Mouse (Mus musculus): ENCODE data around the gene Ppp2r5e.

The Ppp2r5e gene

DNA sequence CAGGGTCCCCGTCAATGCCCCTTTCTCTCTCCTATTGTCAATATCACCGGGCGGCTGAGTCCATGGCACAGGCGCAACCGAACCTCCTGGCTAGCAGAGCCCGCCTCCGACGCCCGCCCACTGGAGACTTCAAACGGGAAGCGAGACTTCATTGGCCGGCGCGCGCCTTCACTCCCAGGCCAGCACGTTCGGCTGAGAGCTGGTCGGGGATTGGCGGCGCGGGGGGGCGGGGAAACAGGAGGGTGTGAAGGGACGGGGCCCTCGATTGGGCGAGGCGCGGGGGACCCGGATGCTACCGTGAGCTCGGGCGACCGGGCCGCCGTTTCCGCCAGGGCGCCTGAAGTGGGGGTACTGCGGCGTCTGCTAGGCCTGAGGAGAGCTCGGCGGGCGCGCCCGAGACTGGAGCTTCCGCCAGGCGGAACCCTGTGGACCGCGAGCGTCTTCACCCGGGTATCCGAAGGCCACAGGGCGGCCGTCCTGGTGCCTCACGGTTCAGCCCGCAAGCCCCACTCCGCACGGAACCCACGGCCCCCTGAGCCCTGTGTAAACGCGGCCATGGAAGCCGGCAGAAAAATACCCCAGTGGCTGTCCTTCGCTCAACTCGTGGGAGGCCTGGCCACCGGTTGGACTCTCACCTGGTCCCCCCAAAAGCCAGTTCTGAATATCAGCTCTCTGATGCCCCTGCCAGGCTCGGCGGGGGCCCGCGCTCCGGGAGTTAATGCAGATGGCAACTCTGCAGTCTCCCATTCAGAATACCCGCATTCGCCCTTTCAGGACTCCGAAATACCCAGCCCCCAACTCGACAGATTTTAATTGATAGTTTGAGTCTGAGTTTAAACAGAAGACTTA, at the start of gene Ppp2r5e:
Ppp2r5e (minus strand) TSS at position 92 of the 849 bp plus-strand sequence.
- DNase-seq (ENCODE audit: low read depth in 1 of 2, low spot score in 2 of 2), result peak; percentile 94 to 97

DNA sequence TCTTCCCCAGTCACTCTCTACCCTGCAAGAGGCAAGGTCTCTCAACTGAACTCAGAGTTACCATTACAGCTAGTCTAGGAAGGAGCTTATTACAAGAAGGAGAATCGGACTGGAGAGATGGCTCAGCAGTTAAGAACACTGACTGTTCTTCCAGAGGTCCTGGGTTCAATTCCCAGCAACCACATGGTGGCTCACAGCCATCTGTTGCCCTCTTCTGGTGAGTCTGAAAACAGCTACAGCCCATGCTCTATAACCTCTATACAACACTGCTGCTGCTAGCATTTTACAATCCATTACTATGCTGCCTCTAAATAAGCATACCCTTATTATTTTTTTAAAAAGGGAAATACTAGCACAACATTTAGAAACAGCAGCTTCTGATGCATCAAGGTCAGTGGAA, 49.7 kb upstream of the Ppp2r5e start:
- no peak for DNase-seq (ENCODE audit: low read depth in 1 of 2, low spot score in 2 of 2)

DNA sequence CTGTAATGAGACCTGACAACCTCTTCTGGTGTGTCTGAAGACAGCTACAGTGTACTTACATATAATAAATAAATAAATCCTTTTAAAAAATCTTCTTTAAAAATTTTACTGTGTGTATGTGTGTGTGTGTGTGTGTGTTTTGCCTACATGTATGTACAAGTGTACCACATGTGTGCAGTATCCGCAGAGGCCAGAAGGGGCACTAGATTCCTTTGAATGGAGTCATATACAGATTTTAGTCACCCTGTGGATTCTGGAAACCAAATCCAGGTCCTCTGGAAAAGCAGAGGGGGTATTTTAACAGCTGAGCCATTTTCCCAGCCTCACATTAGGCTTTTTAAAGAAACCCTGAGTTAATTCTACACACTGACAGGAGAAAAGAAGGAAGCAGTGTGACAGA, 45.7 kb upstream of the Ppp2r5e start:
- DNase-seq (ENCODE audit: low read depth in 1 of 2, low spot score in 2 of 2), result no peak

- no peak for DNase-seq (ENCODE audit: low read depth in 1 of 2, low spot score in 2 of 2)
Observed at GRCm38 (mm10) chr12:75638345-75638744, 42.3 kb upstream of the Ppp2r5e start.

DNA sequence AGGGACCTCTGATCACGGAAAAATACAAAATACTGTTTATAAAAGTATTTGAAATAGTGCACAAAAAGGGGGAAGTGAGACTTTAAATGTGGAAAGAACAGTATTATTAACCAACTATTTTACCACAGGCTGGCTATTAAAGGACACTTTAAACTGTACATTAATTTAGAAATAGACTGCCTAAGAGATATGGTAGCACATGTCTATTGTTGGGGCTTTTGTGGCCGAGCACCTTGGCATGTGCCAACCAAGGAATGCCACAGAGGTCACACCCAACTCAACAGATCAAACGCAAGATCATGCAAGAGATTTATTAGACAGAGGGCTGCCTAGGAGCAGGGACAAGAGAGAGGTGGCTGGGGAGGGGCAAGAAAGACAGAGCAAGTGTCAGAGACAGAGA, 41.1 kb upstream of the Ppp2r5e start:
- no peak for DNase-seq (ENCODE audit: low read depth in 1 of 2, low spot score in 2 of 2)

DNA sequence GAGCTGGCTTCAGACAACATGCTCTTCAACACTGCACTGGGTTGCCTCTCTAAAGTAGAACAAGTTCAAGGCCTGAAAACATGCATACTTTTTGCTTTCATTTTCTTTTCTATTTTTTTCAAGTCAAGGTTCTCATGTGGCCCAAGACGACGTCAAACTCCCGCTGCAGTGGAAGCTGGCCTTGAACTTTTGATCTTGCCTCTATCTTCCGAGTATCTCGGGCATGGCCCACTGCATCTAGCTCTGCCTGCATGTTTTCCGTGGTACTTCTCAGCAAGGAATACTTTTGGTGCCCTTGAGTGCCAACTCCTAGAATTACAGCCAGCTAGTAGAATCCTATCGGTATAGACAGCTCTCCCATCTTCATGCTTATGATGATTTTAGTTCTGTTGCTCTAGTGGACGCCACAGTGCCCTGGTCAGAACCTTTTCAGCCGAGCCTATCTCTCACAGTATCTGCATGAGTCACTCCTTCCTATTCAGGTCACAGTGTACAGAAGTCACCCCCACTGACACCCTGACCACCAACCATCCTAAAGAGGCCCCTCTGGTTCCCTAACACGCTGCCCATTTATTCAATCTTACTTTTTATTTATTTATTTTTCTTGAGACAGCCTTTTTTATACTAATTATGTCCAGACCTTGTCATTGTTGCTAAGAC, 39.9 kb upstream of the Ppp2r5e start:
- DNase-seq (ENCODE audit: low read depth in 1 of 2, low spot score in 2 of 2), result no peak

DNA sequence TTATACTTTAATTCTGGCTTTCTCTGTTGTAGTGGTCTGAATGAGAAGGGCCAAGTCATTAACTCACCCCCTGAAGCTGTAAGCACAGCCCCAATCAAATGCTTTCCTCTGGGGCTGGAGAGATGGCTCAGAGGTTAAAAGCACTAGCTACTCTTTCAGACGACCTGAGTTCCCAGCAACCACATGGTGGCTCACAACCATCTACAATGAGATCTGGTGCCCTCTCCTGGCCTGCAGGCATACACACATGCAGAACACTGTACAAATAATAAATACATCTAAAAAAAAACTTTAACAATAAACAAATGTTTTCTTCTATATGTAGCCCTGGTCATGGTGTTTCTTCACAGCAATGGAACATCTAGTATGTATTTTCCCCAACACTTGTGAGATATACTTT, 33.6 kb upstream of the Ppp2r5e start:
- no peak for DNase-seq (ENCODE audit: low read depth in 1 of 2, low spot score in 2 of 2)

DNA sequence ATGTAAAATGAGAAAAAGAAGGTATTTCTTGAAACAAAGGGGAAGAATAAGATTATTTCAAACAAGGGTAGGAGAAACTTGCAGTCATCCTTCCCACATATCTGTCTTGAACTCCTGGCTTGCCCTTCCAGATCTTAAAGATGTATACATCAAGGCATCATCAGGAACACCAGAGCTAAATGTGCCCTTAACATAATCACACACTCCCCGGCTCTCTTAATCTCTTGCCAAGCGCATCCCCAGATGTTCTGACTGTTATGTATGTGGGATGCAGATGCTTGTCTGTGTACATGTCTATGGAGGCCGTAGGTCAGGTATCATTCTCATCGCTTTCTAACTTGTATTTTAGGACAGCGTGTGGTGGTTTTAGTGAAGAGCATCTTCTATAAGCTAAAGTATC, 27.2 kb upstream of the Ppp2r5e start:
- DNase-seq (ENCODE audit: low read depth in 1 of 2, low spot score in 2 of 2), result no peak

GRCm38 (mm10) chr12:75622835-75623234, 26.8 kb upstream of the Ppp2r5e start:
- no peak for DNase-seq (ENCODE audit: low read depth in 1 of 2, low spot score in 2 of 2)

DNA sequence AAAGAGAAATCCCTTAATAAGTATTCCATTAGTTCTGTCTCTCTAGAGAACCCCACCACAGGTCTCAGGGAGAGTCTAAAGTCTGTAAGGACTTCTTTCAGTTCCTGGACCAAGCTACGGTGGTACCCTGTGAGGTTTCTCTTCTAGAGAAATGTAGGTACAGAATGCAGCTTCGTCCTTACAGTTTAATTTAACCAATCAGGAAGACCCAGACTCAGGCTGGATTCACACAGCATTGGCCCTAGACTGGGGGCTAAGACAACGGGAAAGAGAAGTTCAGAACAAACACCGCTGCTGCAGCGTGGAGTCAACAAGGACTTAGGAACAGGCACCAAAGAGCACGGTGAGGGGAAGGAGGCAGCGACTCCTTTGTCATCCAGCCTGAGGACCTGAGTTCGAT, 20.8 kb upstream of the Ppp2r5e start:
- no peak for DNase-seq (ENCODE audit: low read depth in 1 of 2, low spot score in 2 of 2)

- DNase-seq (ENCODE audit: low read depth in 1 of 2, low spot score in 2 of 2), result no peak
Observed at GRCm38 (mm10) chr12:75616158-75616791, 20.2 kb upstream of the Ppp2r5e start.

DNA sequence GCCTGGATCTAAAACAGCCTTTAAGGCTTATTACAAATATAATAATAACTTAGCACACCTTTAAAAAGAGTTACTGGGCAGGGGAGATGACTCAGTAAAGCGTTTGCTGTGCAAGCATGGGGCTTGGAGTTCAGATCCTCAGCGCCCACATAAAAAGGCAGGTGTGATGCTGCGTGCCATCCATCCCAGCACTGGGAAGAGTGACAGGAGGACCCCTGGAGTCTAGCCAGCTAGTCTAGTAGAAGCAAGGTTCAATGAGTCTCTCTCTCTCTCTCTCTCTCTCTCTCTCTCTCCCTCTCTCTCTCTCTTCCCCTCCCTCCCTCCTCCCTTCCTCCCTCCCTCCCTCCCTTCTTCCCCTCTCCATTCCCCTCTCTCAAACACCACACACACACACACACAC, 19.5 kb upstream of the Ppp2r5e start:
- no peak for DNase-seq (ENCODE audit: low read depth in 1 of 2, low spot score in 2 of 2)

DNA sequence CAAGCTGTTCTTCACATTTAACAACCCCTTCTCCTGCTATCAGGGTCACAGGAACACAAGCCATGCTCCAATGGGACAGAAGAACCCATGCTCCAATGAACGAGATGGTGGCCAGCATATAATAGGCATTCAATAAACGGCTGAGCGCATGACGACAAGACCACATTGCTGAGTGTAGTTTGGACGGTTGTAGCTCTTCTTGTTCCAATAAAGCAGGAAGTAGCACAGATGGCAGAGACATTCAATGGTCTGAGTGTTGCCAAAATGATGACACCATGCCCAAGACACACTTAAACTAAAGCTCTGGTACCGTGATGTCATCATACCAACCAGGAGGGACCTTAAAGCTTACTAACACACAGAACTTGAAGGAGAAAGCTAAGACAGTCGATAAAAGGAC, 16.7 kb upstream of the Ppp2r5e start:
- DNase-seq (ENCODE audit: low read depth in 1 of 2, low spot score in 2 of 2), result no peak

DNA sequence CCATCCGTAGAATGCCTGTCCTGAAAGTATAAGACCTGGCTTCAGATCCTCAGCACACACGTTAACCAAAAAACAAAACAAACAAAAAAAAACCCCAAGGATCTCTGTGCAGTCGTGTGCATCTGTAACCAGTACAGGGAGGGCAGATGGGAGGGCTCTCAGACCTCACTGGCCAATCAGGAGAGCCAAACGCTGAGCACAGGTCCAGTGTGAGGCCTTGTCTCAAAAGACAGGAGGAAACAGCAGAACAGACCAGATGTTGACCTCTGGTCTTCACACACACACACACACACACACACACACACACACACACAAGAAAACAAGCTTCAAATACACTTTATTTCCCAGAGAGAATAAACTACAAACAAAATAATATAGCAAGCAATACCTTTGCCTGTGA, 3.4 kb upstream of the Ppp2r5e start:
- DNase-seq (ENCODE audit: low read depth in 1 of 2, low spot score in 2 of 2), result no peak

GRCm38 (mm10) chr12:75598988-75599387, 2.9 kb upstream of the Ppp2r5e start:
- DNase-seq (ENCODE audit: low read depth in 1 of 2, low spot score in 2 of 2), result no peak

DNA sequence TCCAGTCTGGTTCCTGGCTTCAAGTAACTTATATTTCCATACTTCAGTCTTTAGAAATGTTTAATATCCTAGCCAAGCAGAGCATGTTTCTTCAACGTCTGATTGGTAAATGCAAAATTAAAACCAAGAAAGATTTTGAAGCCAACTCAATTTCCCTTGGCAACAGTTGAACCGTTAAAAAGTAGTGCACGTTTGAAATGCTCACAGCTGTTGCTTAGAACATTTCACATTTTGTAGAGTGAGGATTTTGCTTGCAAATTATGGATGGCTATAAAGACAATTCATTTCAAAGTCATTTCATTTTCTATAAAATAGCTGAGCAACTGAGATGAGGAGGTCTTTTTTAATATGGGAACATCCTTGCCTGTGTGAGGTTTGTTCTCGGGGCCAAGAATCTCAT, 1.7 kb upstream of the Ppp2r5e start:
- no peak for DNase-seq (ENCODE audit: low read depth in 1 of 2, low spot score in 2 of 2)

- no peak for DNase-seq (ENCODE audit: low read depth in 1 of 2, low spot score in 2 of 2)
Observed at GRCm38 (mm10) chr12:75595291-75596153, 523 bp downstream of the Ppp2r5e start.

- DNase-seq (ENCODE audit: low read depth in 1 of 2, low spot score in 2 of 2), result no peak
Observed at GRCm38 (mm10) chr12:75594404-75594803, 1.6 kb downstream of the Ppp2r5e start.

- DNase-seq (ENCODE audit: low read depth in 1 of 2, low spot score in 2 of 2), result no peak
Observed at GRCm38 (mm10) chr12:75593817-75594216, 2.2 kb downstream of the Ppp2r5e start.

DNA sequence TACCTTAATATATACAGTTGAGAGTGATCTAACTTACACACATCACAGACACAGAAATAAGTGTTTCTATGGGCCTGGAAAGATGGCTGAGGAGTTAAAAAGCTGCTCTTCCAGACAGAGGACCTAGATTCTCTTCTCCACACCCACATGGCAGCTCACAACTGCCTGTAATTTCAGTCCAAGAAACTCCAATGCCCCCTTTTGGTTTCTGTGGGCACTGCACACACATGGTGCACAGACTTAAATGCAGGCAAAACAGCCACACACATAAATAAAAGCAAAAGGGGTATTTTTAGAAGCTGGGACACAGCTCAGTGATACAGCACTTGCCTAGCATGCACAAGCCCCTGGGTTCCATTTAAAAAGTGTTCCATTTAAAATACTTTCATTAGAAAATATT, 8.5 kb downstream of the Ppp2r5e start:
- DNase-seq (ENCODE audit: low read depth in 1 of 2, low spot score in 2 of 2), result no peak

GRCm38 (mm10) chr12:75583776-75584175, 12.3 kb downstream of the Ppp2r5e start:
- DNase-seq (ENCODE audit: low read depth in 1 of 2, low spot score in 2 of 2), result no peak

Data from monocyte, adult 2 months (primary cell).